Mouse (Mus musculus): Measurements from ENCODE around the gene Dapk3. TPM values are rescaled to one million over a fixed set of nuclear protein-coding genes. Genes with fewer than 3 reads are reported as not detected.
"Not testable (repeated sequence)": the region's sequence is repeated elsewhere in the genome, so short reads cannot be mapped to it uniquely, and the experiment has no call there.

Dapk3 gene
- polyA plus RNA-seq, 1 experiment from 2014 or later = 45.7 TPM

- no peak overlapping the region for H3K4me3 ChIP-seq
- WGBS = 73% methylated on average over 12 of the region's 12 CpGs
- peak overlapping the region; percentile 6; the same call in 1 of the 2 replicates for H3K27ac ChIP-seq
- peaks cover 85% of the 10 kb centered on the region for H3K36me3 ChIP-seq
- no peak for ATAC-seq (ENCODE audit: insufficient number of reproducible peaks, low FRiP score, low TSS enrichment, low read depth)
- H3K9me3 ChIP-seq = no peaks in the 10 kb centered on the region
- no peak overlapping the region for H3K9ac ChIP-seq
- H3K27me3 ChIP-seq = no peaks in the 10 kb centered on the region
- no peak overlapping the region for H3K4me2 ChIP-seq
- peaks cover 12% of the 10 kb centered on the region for H3K4me1 ChIP-seq
These were observed 30.2 kb upstream of the Dapk3 start for GRCm38 (mm10) chr10:81152609-81153008.

GRCm38 (mm10) chr10:81154313-81154712, 28.5 kb upstream of the Dapk3 start:
- Histone ChIP-seq H3K4me1 (peaks cover 12% of the 10 kb centered on the region), H3K36me3 (peaks cover 85% of the 10 kb centered on the region), H3K4me3 (no peak overlapping the region), H3K9me3 (no peaks in the 10 kb centered on the region), H3K27me3 (no peaks in the 10 kb centered on the region), H3K27ac (peak overlapping the region; percentile 24; the same call in 1 of the 2 replicates), H3K9ac (no peak overlapping the region), H3K4me2 (no peak overlapping the region)
- no peak for ATAC-seq (ENCODE audit: insufficient number of reproducible peaks, low FRiP score, low TSS enrichment, low read depth)
- 89% methylated on average over 12 of the region's 12 CpGs for WGBS

- H3K4me2 ChIP-seq = no peak overlapping the region
- no peaks in the 10 kb centered on the region for H3K27me3 ChIP-seq
- no peak overlapping the region for H3K4me3 ChIP-seq
- 61% methylated on average over 6 of the region's 6 CpGs for WGBS
- H3K4me1 ChIP-seq = peaks cover 12% of the 10 kb centered on the region
- no peak overlapping the region for H3K9ac ChIP-seq
- ATAC-seq (ENCODE audit: insufficient number of reproducible peaks, low FRiP score, low TSS enrichment, low read depth) = no peak
- H3K9me3 ChIP-seq = no peaks in the 10 kb centered on the region
- peaks cover 82% of the 10 kb centered on the region for H3K36me3 ChIP-seq
- H3K27ac ChIP-seq = peak overlapping the region; percentile 55
These were observed 28.1 kb upstream of the Dapk3 start for GRCm38 (mm10) chr10:81154736-81155135.

GRCm38 (mm10) chr10:81161602-81162317, 21.0 kb upstream of the Dapk3 start:
- Histone ChIP-seq H3K9me3 (no peaks in the 10 kb centered on the region), H3K4me2 (no peak overlapping the region), H3K27ac (no peak overlapping the region), H3K4me3 (no peak overlapping the region), H3K36me3 (peaks cover 80% of the 10 kb centered on the region), H3K9ac (no peak overlapping the region), H3K27me3 (no peaks in the 10 kb centered on the region), H3K4me1 (peaks cover 33% of the 10 kb centered on the region)
- no peak for ATAC-seq (ENCODE audit: insufficient number of reproducible peaks, low FRiP score, low TSS enrichment, low read depth)
- WGBS = 71% methylated on average over 8 of the region's 8 CpGs

GRCm38 (mm10) chr10:81162318-81162652, 20.5 kb upstream of the Dapk3 start:
- Histone ChIP-seq H3K27me3 (no peaks in the 10 kb centered on the region), H3K4me1 (peaks cover 37% of the 10 kb centered on the region), H3K4me2 (no peak overlapping the region), H3K9me3 (no peaks in the 10 kb centered on the region), H3K4me3 (no peak overlapping the region), H3K9ac (no peak overlapping the region), H3K36me3 (peaks cover 74% of the 10 kb centered on the region), H3K27ac (no peak overlapping the region)
- 63% methylated on average over 2 of the region's 2 CpGs for WGBS
- no peak for ATAC-seq (ENCODE audit: insufficient number of reproducible peaks, low FRiP score, low TSS enrichment, low read depth)

GRCm38 (mm10) chr10:81165118-81165517, 17.7 kb upstream of the Dapk3 start:
- H3K4me3 ChIP-seq = no peak overlapping the region
- peaks cover 49% of the 10 kb centered on the region for H3K36me3 ChIP-seq
- no peaks in the 10 kb centered on the region for H3K9me3 ChIP-seq
- no peak for ATAC-seq (ENCODE audit: insufficient number of reproducible peaks, low FRiP score, low TSS enrichment, low read depth)
- no peak overlapping the region for H3K4me2 ChIP-seq
- no peak overlapping the region for H3K9ac ChIP-seq
- H3K4me1 ChIP-seq = peaks cover 46% of the 10 kb centered on the region
- WGBS = 62% methylated on average over 8 of the region's 8 CpGs
- no peak overlapping the region for H3K27ac ChIP-seq
- H3K27me3 ChIP-seq = no peaks in the 10 kb centered on the region

GRCm38 (mm10) chr10:81167200-81168086, 15.4 kb upstream of the Dapk3 start, which contains the start of gene Pias4:
Pias4 (minus strand) TSS chr10:81167923.
- no peaks in the 10 kb centered on the region for H3K27me3 ChIP-seq
- H3K4me2 ChIP-seq = peak within 1 kb of the TSS; percentile 64
- peak within 1 kb of the TSS; percentile 87 for H3K4me3 ChIP-seq
- peaks cover 25% of the 10 kb centered on the region for H3K36me3 ChIP-seq
- ATAC-seq (ENCODE audit: insufficient number of reproducible peaks, low FRiP score, low TSS enrichment, low read depth) = peak; percentile 87
- under 1% methylated on average over 59 of the region's 64 CpGs for WGBS
- peaks cover 34% of the 10 kb centered on the region for H3K4me1 ChIP-seq
- H3K9ac ChIP-seq = peak within 1 kb of the TSS; percentile 78
- peak within 1 kb of the TSS; percentile 72 for H3K27ac ChIP-seq
- H3K9me3 ChIP-seq = no peaks in the 10 kb centered on the region

- peaks cover 34% of the 10 kb centered on the region for H3K4me1 ChIP-seq
- ATAC-seq (ENCODE audit: insufficient number of reproducible peaks, low FRiP score, low TSS enrichment, low read depth) = peak; percentile 62; the same call in 1 of the 2 replicates
- peak overlapping the region; percentile 72 for H3K27ac ChIP-seq
- 0 out of 2 replicates have a peak overlapping the region, but pooled peaks have one; percentile 5 for H3K9ac ChIP-seq
- H3K4me2 ChIP-seq = peak overlapping the region; percentile 64
- peaks cover 21% of the 10 kb centered on the region for H3K36me3 ChIP-seq
- H3K27me3 ChIP-seq = no peaks in the 10 kb centered on the region
- 6% methylated on average over 5 of the region's 5 CpGs for WGBS
- peak overlapping the region; percentile 87 for H3K4me3 ChIP-seq
- H3K9me3 ChIP-seq = no peaks in the 10 kb centered on the region
These were observed 14.7 kb upstream of the Dapk3 start for GRCm38 (mm10) chr10:81168087-81168431.

GRCm38 (mm10) chr10:81168521-81169244, 14.1 kb upstream of the Dapk3 start:
- H3K4me2 ChIP-seq = peak overlapping the region; percentile 64
- 0 out of 2 replicates have a peak, but pooled peaks have one; percentile 41 for ATAC-seq (ENCODE audit: insufficient number of reproducible peaks, low FRiP score, low TSS enrichment, low read depth)
- no peaks in the 10 kb centered on the region for H3K9me3 ChIP-seq
- peak overlapping the region; percentile 72 for H3K27ac ChIP-seq
- H3K27me3 ChIP-seq = no peaks in the 10 kb centered on the region
- peaks cover 16% of the 10 kb centered on the region for H3K36me3 ChIP-seq
- 1% methylated on average over 29 of the region's 29 CpGs for WGBS
- peak overlapping the region; percentile 87 for H3K4me3 ChIP-seq
- peak overlapping the region; percentile 11; the same call in 1 of the 2 replicates for H3K9ac ChIP-seq
- peaks cover 38% of the 10 kb centered on the region for H3K4me1 ChIP-seq

- not testable (repeated sequence) for H3K27me3 ChIP-seq; H3K9ac ChIP-seq; ATAC-seq (ENCODE audit: insufficient number of reproducible peaks, low FRiP score, low TSS enrichment, low read depth); H3K9me3 ChIP-seq; H3K36me3 ChIP-seq; H3K4me3 ChIP-seq
- peaks cover 43% of the 10 kb centered on the region for H3K4me1 ChIP-seq
- H3K4me2 ChIP-seq = peak overlapping the region; percentile 17; the same call in 1 of the 2 replicates
- WGBS = 34% methylated on average over 6 of the region's 14 CpGs
- H3K27ac ChIP-seq = peak overlapping the region; percentile 47; the same call in 1 of the 2 replicates
These were observed 13.3 kb upstream of the Dapk3 start for GRCm38 (mm10) chr10:81169411-81169900.

- Histone ChIP-seq H3K4me1 (peaks cover 46% of the 10 kb centered on the region), H3K36me3 (peaks cover 4% of the 10 kb centered on the region), H3K9ac (no peak overlapping the region), H3K4me3 (peak overlapping the region; percentile 11), H3K27me3 (no peaks in the 10 kb centered on the region), H3K4me2 (peak overlapping the region; percentile 32), H3K9me3 (no peaks in the 10 kb centered on the region), H3K27ac (peak overlapping the region; percentile 91)
- 4% methylated on average over 21 of the region's 21 CpGs for WGBS
- 0 out of 2 replicates have a peak, but pooled peaks have one; percentile 7 for ATAC-seq (ENCODE audit: insufficient number of reproducible peaks, low FRiP score, low TSS enrichment, low read depth)
These were observed 9.7 kb upstream of the Dapk3 start for GRCm38 (mm10) chr10:81173132-81173531.
